Mouse (Mus musculus): ENCODE measurements around the gene Akap6.

- TF ChIP-seq CTCF (IDR thresholded peaks at IDR 0.05; ENCODE audit: low read depth, low read length) (no peak), POLR2A (IDR thresholded peaks at IDR 0.05; ENCODE audit: extremely low read depth, insufficient read depth, low read length) (no peak)
These were observed 7.6 kb upstream of the Akap6 start for GRCm38 (mm10) chr12:52691552-52691951.

Measured in liver, adult 2 months (tissue).